Mouse (Mus musculus): ENCODE data around the gene Ring1. TPM values are rescaled to one million over a fixed set of nuclear protein-coding genes. Genes with fewer than 3 reads are reported as not detected.

The Ring1 gene
- polyA plus RNA-seq (2015; fragmentation: Nextera tagmentation; extraction: Ambion mirVana), result 14.5 and 20.9 TPM in 2 replicates

DNA sequence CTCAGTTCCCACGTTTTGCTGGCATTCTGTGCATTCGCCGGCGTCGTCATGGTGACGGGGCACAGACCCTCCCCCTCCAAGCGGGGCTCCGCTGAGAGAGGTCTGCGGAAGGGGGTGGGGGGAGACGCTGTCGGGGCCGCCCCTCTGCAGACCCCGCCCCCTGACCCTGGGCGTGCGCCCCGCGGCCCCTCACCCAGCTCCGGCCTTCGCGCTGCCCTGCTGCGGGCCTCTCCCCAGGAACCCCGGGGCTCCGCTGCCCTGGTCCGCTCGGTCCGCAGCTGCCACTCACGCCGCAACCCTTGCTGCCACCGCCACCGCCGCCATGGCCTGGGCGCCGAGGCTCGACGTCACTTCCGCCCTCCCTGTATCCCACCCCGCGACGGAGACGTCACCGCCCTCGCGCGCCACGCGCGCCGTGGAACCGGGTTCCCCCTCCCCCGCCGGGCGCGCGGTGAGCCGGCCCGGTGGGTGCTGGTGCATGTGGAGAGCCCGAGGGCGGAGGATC, at the start of gene Ring1:
TSS of gene Ring1 (minus strand) at position 364 of the 505 bp plus-strand sequence.
- peak; percentile 90 for DNase-seq (ENCODE audit: low spot score)

DNA sequence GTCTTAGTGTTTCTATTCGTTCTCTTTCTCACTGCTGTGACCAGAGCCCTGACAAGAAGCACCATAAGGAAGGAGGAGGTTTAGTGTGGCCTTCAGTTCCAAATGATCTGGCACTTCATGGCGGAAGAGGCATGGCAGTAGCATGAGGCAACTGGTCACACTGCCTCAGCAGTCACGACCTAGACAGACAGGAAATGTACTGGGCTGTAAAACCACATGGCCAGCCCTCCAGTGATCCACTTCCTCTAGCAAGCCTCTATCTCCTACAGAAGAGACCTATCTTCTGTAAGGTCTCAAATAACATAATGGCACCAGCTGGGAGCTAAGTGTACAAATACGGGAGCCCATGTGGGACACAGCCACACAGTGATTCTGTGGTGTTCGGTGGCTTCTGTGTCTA, 47.6 kb upstream of the Ring1 start:
- DNase-seq (ENCODE audit: low spot score), result no peak

DNA sequence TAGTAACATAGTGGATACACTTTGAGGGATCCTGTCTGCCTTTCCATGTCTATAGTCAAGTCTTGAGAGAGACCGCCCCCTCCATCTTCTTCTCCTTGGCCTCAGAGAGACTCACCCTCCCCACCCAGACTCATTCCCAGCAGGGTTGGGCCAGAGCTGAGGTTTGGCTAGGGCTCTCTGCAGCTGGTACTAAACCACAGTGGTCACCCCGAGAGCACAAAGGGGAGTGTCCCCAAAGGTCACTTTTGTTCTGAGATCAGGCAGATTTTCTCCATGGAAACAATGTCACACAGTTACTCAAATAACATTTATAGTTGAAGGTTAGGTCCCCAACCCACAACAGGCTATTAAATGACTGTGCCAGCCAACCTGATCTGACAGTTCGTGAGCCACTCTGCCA, 44.4 kb upstream of the Ring1 start:
- DNase-seq (ENCODE audit: low spot score), result no peak

- DNase-seq (ENCODE audit: low spot score), result no peak
These were observed 32.7 kb upstream of the Ring1 start for GRCm38 (mm10) chr17:34057224-34057623.

DNA sequence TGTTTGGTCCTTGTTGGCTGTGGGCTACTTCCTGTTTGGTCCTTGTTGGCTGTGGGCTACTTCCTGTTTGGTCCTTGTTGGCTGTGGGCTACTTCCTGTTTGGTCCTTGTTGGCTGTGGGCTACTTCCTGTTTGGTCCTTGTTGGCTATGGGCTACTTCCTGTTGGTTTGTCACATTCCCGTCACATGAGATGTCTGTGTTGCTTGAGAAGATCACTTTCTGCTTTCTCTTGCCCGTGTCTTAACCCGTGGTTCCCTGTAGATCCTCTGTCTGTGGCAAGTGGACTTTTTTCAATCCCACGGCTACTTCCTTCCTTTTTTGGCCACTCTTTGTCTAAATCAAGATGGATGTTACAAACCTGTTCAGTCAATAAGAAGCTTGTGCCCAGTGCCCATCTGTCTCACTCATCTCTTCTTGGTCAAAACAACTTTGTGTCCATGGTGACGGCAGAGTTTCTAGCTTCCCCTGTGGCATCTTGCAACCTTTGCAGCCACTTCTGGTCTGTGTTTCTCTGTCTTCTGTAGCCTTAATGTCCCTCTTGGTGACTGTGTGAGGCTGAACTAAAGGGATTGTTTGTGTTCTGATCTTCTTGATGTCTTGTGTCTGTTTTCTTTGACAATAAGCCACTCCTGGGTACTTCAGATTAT, 23.0 kb upstream of the Ring1 start:
- no peak for DNase-seq (ENCODE audit: low spot score)

DNA sequence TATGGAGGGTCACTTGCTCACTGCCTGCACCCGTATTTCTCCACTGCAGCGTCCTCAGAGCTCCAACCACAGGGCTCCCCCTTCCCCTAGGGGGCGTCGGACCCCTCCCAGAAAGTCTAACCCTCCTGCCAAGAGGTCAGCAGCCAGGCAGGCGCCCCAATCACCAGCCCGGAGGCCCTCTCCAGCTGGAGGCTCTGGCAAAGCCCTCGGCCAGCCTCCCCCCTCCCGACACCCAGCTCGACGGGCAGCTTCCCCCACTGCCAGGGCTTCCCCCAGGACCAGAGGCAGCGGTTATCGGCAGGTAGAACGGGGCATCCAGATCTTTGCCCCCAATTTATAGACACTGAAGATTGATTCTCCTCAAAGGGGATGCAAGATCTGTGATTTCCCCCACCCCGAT, 21.5 kb upstream of the Ring1 start:
- no peak for DNase-seq (ENCODE audit: low spot score)

GRCm38 (mm10) chr17:34039562-34040450, 15.3 kb upstream of the Ring1 start:
- DNase-seq (ENCODE audit: low spot score), result no peak

- no peak for DNase-seq (ENCODE audit: low spot score)
These were observed 14.5 kb upstream of the Ring1 start, which contains the start of gene Col11a2 for GRCm38 (mm10) chr17:34038878-34039561. TSS of gene Col11a2 (plus strand) at chr17:34039437.

GRCm38 (mm10) chr17:34038440-34038839, 14.0 kb upstream of the Ring1 start:
- no peak for DNase-seq (ENCODE audit: low spot score)

GRCm38 (mm10) chr17:34037241-34037640, 12.8 kb upstream of the Ring1 start:
- DNase-seq (ENCODE audit: low spot score), result no peak

GRCm38 (mm10) chr17:34036647-34037046, 12.2 kb upstream of the Ring1 start:
- DNase-seq (ENCODE audit: low spot score), result no peak

- DNase-seq (ENCODE audit: low spot score), result no peak
These were observed 11.0 kb upstream of the Ring1 start for GRCm38 (mm10) chr17:34035517-34035916.

DNA sequence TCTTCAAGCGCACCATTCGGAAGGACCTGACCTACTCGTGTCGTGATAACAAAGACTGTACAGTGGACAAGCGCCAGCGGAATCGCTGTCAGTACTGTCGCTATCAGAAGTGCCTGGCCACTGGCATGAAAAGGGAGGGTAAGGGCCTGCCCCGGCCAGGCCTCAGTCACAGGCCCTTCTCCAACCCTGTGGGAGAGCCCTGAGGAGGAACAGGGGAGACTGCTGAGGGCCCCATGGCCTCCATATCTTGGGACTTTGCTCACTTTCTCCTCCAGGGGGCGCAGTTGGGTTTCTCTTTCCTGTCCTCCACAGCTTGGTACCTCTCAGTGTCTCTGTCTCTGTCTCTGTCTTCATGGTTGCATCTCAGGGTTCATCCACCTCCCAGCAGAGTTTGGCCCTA, 9.6 kb upstream of the Ring1 start:
- DNase-seq (ENCODE audit: low spot score), result peak; percentile 77

GRCm38 (mm10) chr17:34033441-34033840, 9.0 kb upstream of the Ring1 start:
- no peak for DNase-seq (ENCODE audit: low spot score)

GRCm38 (mm10) chr17:34032806-34033205, 8.3 kb upstream of the Ring1 start:
- DNase-seq (ENCODE audit: low spot score), result no peak

DNA sequence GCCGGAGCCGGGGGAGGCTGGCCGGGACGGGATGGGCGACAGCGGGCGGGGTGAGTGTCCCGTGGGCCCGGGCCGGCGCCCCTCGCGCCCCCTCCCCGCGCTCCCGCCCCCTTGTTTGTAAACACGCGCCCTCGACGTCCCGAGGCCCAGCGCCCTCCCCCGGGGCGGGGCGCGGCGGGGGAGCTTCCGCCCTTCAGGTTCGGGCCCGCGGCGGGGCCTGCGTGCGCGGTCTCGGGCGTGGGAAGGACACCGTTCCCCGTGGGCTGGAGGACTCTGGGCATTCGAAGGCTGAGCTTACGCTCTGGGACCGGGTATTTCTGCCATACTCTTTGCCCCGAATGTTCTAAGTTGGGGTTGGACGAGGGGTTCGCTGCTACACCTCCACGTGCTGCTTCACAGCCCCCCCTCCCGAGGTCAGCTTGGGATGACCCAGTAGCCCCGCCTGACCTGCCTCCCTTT, 7.7 kb upstream of the Ring1 start:
- DNase-seq (ENCODE audit: low spot score), result peak; percentile 80

DNA sequence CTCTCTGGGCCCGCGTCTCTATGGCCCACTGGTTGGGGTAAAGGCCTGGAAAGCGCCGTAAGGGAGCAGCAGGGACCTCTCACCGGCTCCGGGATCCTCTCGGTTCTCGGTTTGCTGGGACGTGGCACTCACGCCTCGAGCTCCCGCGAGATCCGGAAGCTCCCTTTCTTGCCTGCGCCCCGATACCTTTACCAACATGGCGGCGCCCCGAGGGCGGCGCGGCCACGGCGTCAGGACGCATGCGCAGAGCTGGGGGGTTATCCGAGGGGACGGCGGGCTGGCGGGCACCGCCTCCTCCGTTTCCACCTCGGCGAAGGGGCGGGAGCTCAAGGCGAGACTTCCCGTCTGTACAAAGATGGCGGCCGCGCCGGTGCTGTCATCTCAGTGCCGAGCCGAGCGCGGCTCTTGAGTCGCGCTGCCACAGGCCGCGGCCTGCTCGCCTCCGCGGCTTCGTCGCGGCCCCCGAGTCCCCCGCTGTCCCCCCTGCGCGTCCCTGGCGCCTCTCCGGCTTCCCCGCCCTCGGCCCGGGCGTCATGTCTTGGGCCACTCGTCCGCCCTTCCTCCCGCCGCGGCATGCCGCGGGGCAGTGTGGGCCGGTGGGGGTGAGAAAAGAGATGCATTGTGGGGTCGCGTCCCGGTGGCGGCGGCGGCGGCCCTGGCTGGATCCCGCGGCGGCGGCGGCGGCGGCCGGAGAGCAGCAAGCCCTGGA, 7.1 kb upstream of the Ring1 start, which contains the start of the genes Slc39a7 and Rxrb:
TSS of gene Slc39a7 (minus strand) at position 218 of the 709 bp plus-strand sequence.
TSS of gene Rxrb (plus strand) at position 348 of the 709 bp plus-strand sequence.
- DNase-seq (ENCODE audit: low spot score), result peak; percentile 99

- peak; percentile 15 for DNase-seq (ENCODE audit: low spot score)
These were observed 6.4 kb upstream of the Ring1 start for GRCm38 (mm10) chr17:34030861-34031326.

- no peak for DNase-seq (ENCODE audit: low spot score)
These were observed 5.6 kb upstream of the Ring1 start for GRCm38 (mm10) chr17:34029890-34030595.
